Mouse (Mus musculus): ENCODE data around the gene Il11ra1. TPM values are rescaled to one million over a fixed set of nuclear protein-coding genes. Genes with fewer than 3 reads are reported as not detected.
"Not testable (repeated sequence)": the region's sequence is repeated elsewhere in the genome, so short reads cannot be mapped to it uniquely, and the experiment has no call there.

Il11ra1 gene
- polyA plus RNA-seq, 1 experiment from 2014 or later: 184 TPM

GRCm38 (mm10) chr4:41700224-41700623 lies 435 bp downstream of the Il11ra1 start:
- H3K27ac ChIP-seq (ENCODE audit: low read length); H3K9me3 ChIP-seq (ENCODE audit: low read length); ATAC-seq (ENCODE audit: low FRiP score, low TSS enrichment); H3K27me3 ChIP-seq (ENCODE audit: insufficient read depth, low read length); H3K36me3 ChIP-seq (ENCODE audit: insufficient read depth, low read length); H3K4me3 ChIP-seq (ENCODE audit: low read length); H3K9ac ChIP-seq (replicated peaks; ENCODE audit: low read length); H3K4me2 ChIP-seq (replicated peaks; ENCODE audit: low read depth, low read length); H3K4me1 ChIP-seq (ENCODE audit: insufficient read depth, low read length): not testable (repeated sequence)
- 100% methylated on average over 1 of the region's 8 CpGs for WGBS

DNA sequence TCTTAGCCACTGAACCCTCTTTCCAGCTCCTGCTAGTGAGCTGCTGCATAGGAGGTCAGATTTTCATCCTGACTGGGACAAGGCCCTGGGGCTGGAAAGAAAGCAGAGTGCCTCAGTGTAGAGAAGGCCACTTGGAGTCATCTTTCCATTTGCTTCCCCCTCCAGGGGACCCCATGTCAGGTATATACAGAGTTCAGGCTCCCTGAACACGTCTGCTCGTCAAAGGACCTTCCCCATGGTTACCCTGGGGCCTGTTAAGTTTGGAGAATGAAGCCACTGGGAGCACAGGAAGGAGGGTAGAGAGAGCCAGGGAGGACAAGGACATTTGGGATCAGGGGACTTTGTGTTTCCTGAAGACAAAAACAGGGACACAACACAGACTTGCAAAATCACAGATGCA lies 2.4 kb downstream of the Il11ra1 start:
- H3K27ac ChIP-seq (ENCODE audit: low read length); H3K9me3 ChIP-seq (ENCODE audit: low read length); H3K9ac ChIP-seq (replicated peaks; ENCODE audit: low read length); ATAC-seq (ENCODE audit: low FRiP score, low TSS enrichment); H3K4me2 ChIP-seq (replicated peaks; ENCODE audit: low read depth, low read length); H3K4me1 ChIP-seq (ENCODE audit: insufficient read depth, low read length); H3K36me3 ChIP-seq (ENCODE audit: insufficient read depth, low read length); H3K4me3 ChIP-seq (ENCODE audit: low read length): not testable (repeated sequence)
- H3K27me3 ChIP-seq (ENCODE audit: insufficient read depth, low read length): peaks cover 14% of the 10 kb centered on the region; the same call in 1 of the 2 replicates
- WGBS: 54% methylated on average over 2 of the region's 2 CpGs

DNA sequence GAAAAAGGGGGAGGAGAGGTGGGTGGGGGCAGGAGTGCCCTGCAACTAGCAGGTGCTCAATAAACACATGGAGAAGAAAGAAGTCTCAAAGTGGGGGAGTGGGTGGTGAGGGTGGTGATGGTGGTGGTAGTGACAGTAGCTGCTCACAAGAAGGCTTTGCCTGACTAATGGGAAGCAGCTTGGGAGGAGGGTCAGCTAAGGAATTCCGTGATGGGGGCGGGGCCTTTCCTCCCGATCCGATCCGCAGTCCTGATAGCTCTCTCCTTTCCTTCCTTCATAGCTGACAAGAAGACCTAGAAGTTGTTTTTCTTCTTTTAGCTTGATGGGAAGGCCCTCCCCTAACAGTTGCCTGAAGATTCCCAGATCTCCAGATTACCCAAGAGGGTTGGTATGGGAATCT lies 4.9 kb downstream of the Il11ra1 start:
- H3K9me3 ChIP-seq (ENCODE audit: low read length): no peaks in the 10 kb centered on the region
- H3K27ac ChIP-seq (ENCODE audit: low read length): no peak overlapping the region
- 7% methylated on average over 5 of the region's 5 CpGs for WGBS
- H3K4me2 ChIP-seq (replicated peaks; ENCODE audit: low read depth, low read length): no peak overlapping the region
- peaks cover 12% of the 10 kb centered on the region; the same call in 1 of the 2 replicates for H3K4me1 ChIP-seq (ENCODE audit: insufficient read depth, low read length)
- H3K36me3 ChIP-seq (ENCODE audit: insufficient read depth, low read length): no peaks in the 10 kb centered on the region
- ATAC-seq (ENCODE audit: low FRiP score, low TSS enrichment): no peak
- no peak overlapping the region for H3K4me3 ChIP-seq (ENCODE audit: low read length)
- peaks cover 14% of the 10 kb centered on the region; the same call in 1 of the 2 replicates for H3K27me3 ChIP-seq (ENCODE audit: insufficient read depth, low read length)
- H3K9ac ChIP-seq (replicated peaks; ENCODE audit: low read length): no peak overlapping the region

DNA sequence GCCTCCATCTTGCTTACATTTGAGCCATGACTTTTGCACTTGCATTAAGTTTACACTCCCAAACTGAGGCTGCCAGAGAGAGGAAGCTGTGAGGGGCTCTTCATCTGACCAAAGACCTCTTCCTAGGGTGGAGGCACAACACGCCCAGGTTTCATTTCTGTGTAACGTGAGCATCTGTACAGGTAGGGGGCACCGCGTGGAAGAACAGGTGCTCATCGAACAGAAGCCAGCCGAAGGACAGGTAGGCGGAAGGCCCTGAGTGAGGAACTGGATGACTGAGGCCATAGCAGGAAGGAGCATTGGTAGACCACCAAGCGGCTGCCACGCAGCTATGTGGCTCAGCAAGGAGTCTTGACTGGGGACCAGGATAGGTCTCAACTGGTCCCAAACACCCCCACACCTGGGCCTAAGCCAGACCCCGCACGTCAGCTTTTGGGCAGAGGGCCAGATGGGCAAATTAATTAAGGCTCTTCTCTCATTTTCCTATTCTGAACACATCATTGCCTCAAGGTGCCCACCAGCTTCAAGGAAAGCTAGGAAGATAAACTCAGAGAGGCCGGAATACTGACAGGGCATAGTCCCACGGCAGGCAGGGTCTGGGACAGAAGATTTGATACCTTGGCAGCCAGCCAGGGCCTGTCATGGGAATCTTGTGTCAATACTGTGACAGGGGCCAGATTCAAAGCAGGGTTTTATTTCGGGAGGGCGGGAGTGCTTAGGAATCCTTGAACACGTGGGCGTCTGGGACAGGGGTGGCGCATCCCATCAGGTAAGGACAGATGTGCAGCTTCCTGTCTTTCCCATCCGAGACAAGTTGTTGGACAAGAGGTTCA lies 6.3 kb downstream of the Il11ra1 start:
- 66% methylated on average over 19 of the region's 19 CpGs for WGBS
- H3K36me3 ChIP-seq (ENCODE audit: insufficient read depth, low read length): no peaks in the 10 kb centered on the region
- H3K9me3 ChIP-seq (ENCODE audit: low read length): no peaks in the 10 kb centered on the region
- ATAC-seq (ENCODE audit: low FRiP score, low TSS enrichment): no peak
- peaks cover 14% of the 10 kb centered on the region; the same call in 1 of the 2 replicates for H3K27me3 ChIP-seq (ENCODE audit: insufficient read depth, low read length)
- no peak overlapping the region for H3K27ac ChIP-seq (ENCODE audit: low read length)
- no peak overlapping the region for H3K4me3 ChIP-seq (ENCODE audit: low read length)
- H3K9ac ChIP-seq (replicated peaks; ENCODE audit: low read length): no peak overlapping the region
- no peak overlapping the region for H3K4me2 ChIP-seq (replicated peaks; ENCODE audit: low read depth, low read length)
- H3K4me1 ChIP-seq (ENCODE audit: insufficient read depth, low read length): peaks cover 14% of the 10 kb centered on the region; the same call in 1 of the 2 replicates

DNA sequence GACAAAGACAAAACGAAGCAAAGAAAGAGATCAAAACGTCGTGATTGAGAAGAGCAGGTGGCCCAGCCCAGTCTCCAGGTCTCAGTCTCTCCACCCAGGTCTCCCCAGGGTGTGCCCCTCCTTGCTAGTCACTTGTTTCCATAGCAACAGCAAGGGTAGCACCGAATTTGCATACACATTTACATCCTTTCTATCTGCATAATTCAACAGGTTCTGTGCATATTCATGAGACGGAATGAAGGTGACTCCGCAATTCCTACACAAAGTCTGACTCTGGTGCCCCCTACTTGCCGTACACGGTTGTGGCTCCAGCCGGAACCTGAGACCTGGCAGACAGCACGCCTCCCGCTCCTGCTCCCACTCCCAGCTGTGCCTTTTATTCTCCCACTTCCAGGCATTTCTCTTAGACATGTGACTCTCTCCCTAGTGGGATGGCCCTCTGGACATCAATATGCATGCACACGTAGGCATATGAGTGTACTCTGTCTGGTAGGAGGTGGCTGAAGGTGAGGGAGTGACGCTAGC lies 7.3 kb downstream of the Il11ra1 start:
- WGBS: 2% methylated on average over 13 of the region's 13 CpGs
- Histone ChIP-seq H3K4me3 (ENCODE audit: low read length) (no peak overlapping the region), H3K9me3 (ENCODE audit: low read length) (no peaks in the 10 kb centered on the region), H3K4me2 (replicated peaks; ENCODE audit: low read depth, low read length) (peak overlapping the region; percentile 40), H3K27ac (ENCODE audit: low read length) (no peak overlapping the region), H3K9ac (replicated peaks; ENCODE audit: low read length) (no peak overlapping the region; the same call in 1 of the 2 replicates), H3K36me3 (ENCODE audit: insufficient read depth, low read length) (no peaks in the 10 kb centered on the region), H3K4me1 (ENCODE audit: insufficient read depth, low read length) (peaks cover 23% of the 10 kb centered on the region), H3K27me3 (ENCODE audit: insufficient read depth, low read length) (peaks cover 14% of the 10 kb centered on the region; the same call in 1 of the 2 replicates)
- ATAC-seq (ENCODE audit: low FRiP score, low TSS enrichment): peak; percentile 74

DNA sequence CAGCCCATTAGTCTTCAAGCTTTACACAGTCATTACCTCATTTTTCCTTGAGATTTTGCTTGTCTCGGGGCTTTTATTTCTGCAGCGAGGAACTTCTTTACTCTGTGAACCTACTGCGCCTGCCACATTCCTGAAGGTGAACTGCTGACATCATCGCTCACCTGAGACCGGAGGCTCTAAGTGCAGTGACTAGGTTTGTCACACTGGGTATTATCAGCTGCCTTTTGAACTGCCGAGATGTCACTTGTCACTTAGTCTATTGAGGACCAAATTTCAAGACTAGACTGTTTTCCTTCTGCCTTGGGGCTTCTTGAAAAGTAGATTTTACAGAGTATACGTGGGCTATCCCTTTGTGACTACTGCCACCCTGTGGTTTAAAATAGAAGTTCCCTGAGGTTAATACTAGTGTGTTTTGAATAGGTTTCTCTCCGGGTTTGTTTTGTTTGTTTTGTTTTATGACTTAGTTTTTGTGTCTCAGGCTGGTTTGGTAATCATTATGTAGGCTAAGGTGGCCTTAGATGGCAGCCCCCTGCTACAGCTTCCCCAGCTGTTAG lies 8.5 kb downstream of the Il11ra1 start:
- H3K27me3 ChIP-seq (ENCODE audit: insufficient read depth, low read length): peaks cover 14% of the 10 kb centered on the region; the same call in 1 of the 2 replicates
- WGBS: 37% methylated on average over 8 of the region's 8 CpGs
- H3K9me3 ChIP-seq (ENCODE audit: low read length): no peaks in the 10 kb centered on the region
- H3K9ac ChIP-seq (replicated peaks; ENCODE audit: low read length): no peak overlapping the region
- no peak overlapping the region for H3K4me3 ChIP-seq (ENCODE audit: low read length)
- ATAC-seq (ENCODE audit: low FRiP score, low TSS enrichment): no peak
- H3K4me1 ChIP-seq (ENCODE audit: insufficient read depth, low read length): peaks cover 31% of the 10 kb centered on the region
- H3K4me2 ChIP-seq (replicated peaks; ENCODE audit: low read depth, low read length): no peak overlapping the region
- no peak overlapping the region for H3K27ac ChIP-seq (ENCODE audit: low read length)
- no peaks in the 10 kb centered on the region for H3K36me3 ChIP-seq (ENCODE audit: insufficient read depth, low read length)

DNA sequence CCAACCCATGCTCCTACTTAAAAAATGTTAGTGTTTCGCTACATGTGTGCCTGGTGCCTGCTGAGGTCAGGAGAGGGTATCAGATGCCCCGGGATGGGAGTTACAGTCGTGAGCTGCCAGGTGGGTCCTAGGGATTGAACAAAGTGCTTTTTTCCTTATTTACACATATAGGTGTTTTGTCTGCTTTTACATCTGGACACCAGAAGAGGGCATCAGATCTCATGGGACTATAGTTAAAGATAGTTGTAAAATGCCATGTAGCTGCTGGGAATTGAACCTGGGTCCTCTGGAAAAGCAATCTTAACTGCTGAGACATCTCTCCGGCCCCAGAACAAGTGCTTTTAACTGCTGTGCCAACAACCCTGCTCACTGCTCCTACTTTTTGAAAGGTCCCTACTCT lies 10.4 kb downstream of the Il11ra1 start:
- no peak for ATAC-seq (ENCODE audit: low FRiP score, low TSS enrichment)
- 59% methylated on average over 4 of the region's 4 CpGs for WGBS
- H3K27ac ChIP-seq (ENCODE audit: low read length): no peak overlapping the region

GRCm38 (mm10) chr4:41711705-41712375 lies 12.1 kb downstream of the Il11ra1 start:
- H3K9me3 ChIP-seq (ENCODE audit: low read length): no peaks in the 10 kb centered on the region

More for the DNA sequence above, 10.4 kb downstream of the Il11ra1 start:
- Histone ChIP-seq H3K4me2 (replicated peaks; ENCODE audit: low read depth, low read length) (no peak overlapping the region), H3K9me3 (ENCODE audit: low read length) (no peaks in the 10 kb centered on the region), H3K27me3 (ENCODE audit: insufficient read depth, low read length) (peaks cover 13% of the 10 kb centered on the region; the same call in 1 of the 2 replicates), H3K4me3 (ENCODE audit: low read length) (no peak overlapping the region), H3K36me3 (ENCODE audit: insufficient read depth, low read length) (no peaks in the 10 kb centered on the region), H3K9ac (replicated peaks; ENCODE audit: low read length) (no peak overlapping the region), H3K4me1 (ENCODE audit: insufficient read depth, low read length) (peaks cover 39% of the 10 kb centered on the region)

GRCm38 (mm10) chr4:41712421-41713196 lies 12.8 kb downstream of the Il11ra1 start:
- Histone ChIP-seq H3K36me3 (ENCODE audit: insufficient read depth, low read length) (peaks cover 11% of the 10 kb centered on the region; the same call in 1 of the 2 replicates), H3K27me3 (ENCODE audit: insufficient read depth, low read length) (no peaks in the 10 kb centered on the region), H3K4me3 (ENCODE audit: low read length) (peak overlapping the region; percentile 67), H3K9ac (replicated peaks; ENCODE audit: low read length) (peak overlapping the region; percentile 81), H3K4me1 (ENCODE audit: insufficient read depth, low read length) (peaks cover 33% of the 10 kb centered on the region), H3K27ac (ENCODE audit: low read length) (peak overlapping the region; percentile 56), H3K9me3 (ENCODE audit: low read length) (no peaks in the 10 kb centered on the region), H3K4me2 (replicated peaks; ENCODE audit: low read depth, low read length) (peak overlapping the region; percentile 86)
- WGBS: 34% methylated on average over 31 of the region's 31 CpGs
- peak; percentile 13; the same call in 1 of the 2 replicates for ATAC-seq (ENCODE audit: low FRiP score, low TSS enrichment)

More at GRCm38 (mm10) chr4:41711705-41712375, 12.1 kb downstream of the Il11ra1 start:
- Histone ChIP-seq H3K4me1 (ENCODE audit: insufficient read depth, low read length) (peaks cover 39% of the 10 kb centered on the region), H3K27ac (ENCODE audit: low read length) (no peak overlapping the region), H3K36me3 (ENCODE audit: insufficient read depth, low read length) (0 out of 2 replicates have a peak, but pooled peaks cover 6% of the 10 kb centered on the region), H3K27me3 (ENCODE audit: insufficient read depth, low read length) (no peaks in the 10 kb centered on the region), H3K4me3 (ENCODE audit: low read length) (peak overlapping the region; percentile 67), H3K4me2 (replicated peaks; ENCODE audit: low read depth, low read length) (peak overlapping the region; percentile 86), H3K9ac (replicated peaks; ENCODE audit: low read length) (peak overlapping the region; percentile 81)
- ATAC-seq (ENCODE audit: low FRiP score, low TSS enrichment): no peak
- WGBS: 80% methylated on average over 16 of the region's 16 CpGs

Measured in kidney, embryonic 16.5 days (tissue).